Mouse (Mus musculus): ENCODE results near the gene Gtf2h1.

DNA sequence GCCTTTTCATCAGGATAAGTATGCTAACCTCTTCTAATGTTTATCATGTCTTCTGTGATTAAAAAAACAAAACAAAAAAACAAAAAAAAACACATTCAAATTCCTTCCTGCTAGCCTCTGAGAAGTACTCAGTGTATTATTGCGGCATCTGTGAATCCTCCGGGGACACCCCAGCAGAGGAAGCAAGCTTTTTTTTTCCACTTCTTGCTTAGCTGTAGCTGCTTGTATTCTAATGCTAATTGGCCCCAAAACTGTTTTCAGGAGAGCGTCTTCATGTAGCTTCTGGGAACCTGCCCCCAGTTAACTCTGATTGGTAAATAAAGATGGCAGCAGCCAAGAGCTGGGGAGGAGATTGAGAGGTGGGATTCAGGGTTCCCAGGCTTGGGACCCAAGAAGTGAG, 47.4 kb upstream of the Gtf2h1 start:
- TF ChIP-seq POLR2A (IDR thresholded peaks at IDR 0.05; ENCODE audit: control insufficient read depth, low read depth, low read length) (no peak), CTCF (IDR thresholded peaks at IDR 0.05; ENCODE audit: control insufficient read depth, insufficient read depth, insufficient replicate concordance, low read depth, low read length) (no peak)
